Mouse (Mus musculus): ENCODE measurements around the gene Eya4. TPM values are rescaled to one million over a fixed set of nuclear protein-coding genes. Genes with fewer than 3 reads are reported as not detected.

Gene Eya4
- total and polyA plus RNA-seq, 2 experiments from 2014 or later = 0.48 to 0.95 TPM

DNA sequence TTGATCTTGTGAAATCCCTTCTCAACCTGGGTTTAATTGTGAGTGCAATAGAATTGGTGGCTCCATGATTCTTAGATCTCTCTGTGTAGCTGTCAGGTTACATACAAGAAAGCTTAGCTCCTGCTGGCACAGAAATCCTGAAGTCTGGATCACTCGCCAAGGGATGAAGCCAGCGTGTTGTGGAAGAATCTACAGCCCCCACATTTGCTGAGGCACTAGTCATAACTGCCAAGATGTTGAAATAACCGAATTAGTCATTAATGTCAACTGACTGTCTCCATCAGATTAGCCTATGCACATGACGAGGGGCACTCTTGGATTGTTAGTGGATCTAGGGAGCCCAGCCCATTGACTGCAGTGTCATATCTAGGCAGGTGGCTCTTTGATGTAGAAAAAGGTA is 146.7 kb downstream of the Eya4 start:
- WGBS = 31% methylated on average over 4 of the region's 4 CpGs
- Histone ChIP-seq H3K4me1 (ENCODE audit: insufficient read depth) (peaks cover 3% of the 10 kb centered on the region; the same call in 1 of the 2 replicates), H3K36me3 (ENCODE audit: insufficient read depth) (no peaks in the 10 kb centered on the region), H3K27me3 (ENCODE audit: insufficient read depth, low read length) (no peaks in the 10 kb centered on the region), H3K9ac (no peak overlapping the region), H3K4me3 (ENCODE audit: low read depth, low read length) (no peak overlapping the region), H3K27ac (ENCODE audit: low read depth, low read length) (no peak overlapping the region), H3K4me2 (ENCODE audit: low read depth) (no peak overlapping the region), H3K9me3 (ENCODE audit: low read length) (no peaks in the 10 kb centered on the region)
- ATAC-seq = peak; percentile 40; the same call in 1 of the 2 replicates
- no peak for DNase-seq
- no peak for TF ChIP-seq CTCF (IDR thresholded peaks at IDR 0.05; ENCODE audit: low read depth)

GRCm38 (mm10) chr10:23203144-23203838 is 147.3 kb downstream of the Eya4 start:
- Histone ChIP-seq H3K27ac (ENCODE audit: low read depth, low read length) (no peak overlapping the region), H3K9me3 (ENCODE audit: low read length) (no peaks in the 10 kb centered on the region), H3K4me2 (ENCODE audit: low read depth) (no peak overlapping the region), H3K4me3 (ENCODE audit: low read depth, low read length) (no peak overlapping the region), H3K9ac (no peak overlapping the region), H3K4me1 (ENCODE audit: insufficient read depth) (peaks cover 3% of the 10 kb centered on the region; the same call in 1 of the 2 replicates), H3K36me3 (ENCODE audit: insufficient read depth) (no peaks in the 10 kb centered on the region), H3K27me3 (ENCODE audit: insufficient read depth, low read length) (no peaks in the 10 kb centered on the region)
- DNase-seq (peak; percentile 43), ATAC-seq (peak; percentile 71)
- WGBS = 17% methylated on average over 10 of the region's 10 CpGs
- no peak for TF ChIP-seq CTCF (IDR thresholded peaks at IDR 0.05; ENCODE audit: low read depth)

DNA sequence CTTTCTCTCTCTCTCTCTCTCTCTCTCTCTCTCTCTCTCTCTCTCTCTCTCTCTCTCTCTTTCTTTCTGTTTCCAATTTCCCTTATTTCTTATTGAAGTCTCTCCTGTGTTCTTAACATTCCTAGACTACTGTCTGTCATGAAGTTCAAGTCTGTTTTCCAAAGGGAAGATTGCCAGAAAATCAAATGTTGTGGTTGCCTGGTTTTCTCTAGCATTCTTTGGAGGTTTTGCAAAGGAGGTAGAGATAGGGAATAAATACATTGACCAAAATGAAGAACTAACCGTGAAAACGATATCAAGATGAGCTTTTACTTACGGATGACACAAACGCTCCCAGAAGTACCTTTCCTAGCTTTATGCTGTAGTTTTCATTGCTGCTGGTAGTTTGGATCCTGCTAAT is 148.0 kb downstream of the Eya4 start:
- Histone ChIP-seq H3K9ac (no peak overlapping the region), H3K4me2 (ENCODE audit: low read depth) (no peak overlapping the region), H3K36me3 (ENCODE audit: insufficient read depth) (no peaks in the 10 kb centered on the region), H3K27me3 (ENCODE audit: insufficient read depth, low read length) (no peaks in the 10 kb centered on the region), H3K4me1 (ENCODE audit: insufficient read depth) (peaks cover 3% of the 10 kb centered on the region; the same call in 1 of the 2 replicates), H3K9me3 (ENCODE audit: low read length) (no peaks in the 10 kb centered on the region), H3K4me3 (ENCODE audit: low read depth, low read length) (no peak overlapping the region), H3K27ac (ENCODE audit: low read depth, low read length) (no peak overlapping the region)
- no peak for TF ChIP-seq CTCF (IDR thresholded peaks at IDR 0.05; ENCODE audit: low read depth)
- DNase-seq (no peak), ATAC-seq (no peak)
- WGBS = 94% methylated on average over 4 of the region's 4 CpGs

- TF ChIP-seq CTCF (IDR thresholded peaks at IDR 0.05; ENCODE audit: low read depth) = no peak
- H3K27ac ChIP-seq (ENCODE audit: low read depth, low read length) = no peak overlapping the region
- 80% methylated on average over 5 of the region's 5 CpGs for WGBS
These were observed 152.3 kb downstream of the Eya4 start for GRCm38 (mm10) chr10:23198251-23198650.

DNA sequence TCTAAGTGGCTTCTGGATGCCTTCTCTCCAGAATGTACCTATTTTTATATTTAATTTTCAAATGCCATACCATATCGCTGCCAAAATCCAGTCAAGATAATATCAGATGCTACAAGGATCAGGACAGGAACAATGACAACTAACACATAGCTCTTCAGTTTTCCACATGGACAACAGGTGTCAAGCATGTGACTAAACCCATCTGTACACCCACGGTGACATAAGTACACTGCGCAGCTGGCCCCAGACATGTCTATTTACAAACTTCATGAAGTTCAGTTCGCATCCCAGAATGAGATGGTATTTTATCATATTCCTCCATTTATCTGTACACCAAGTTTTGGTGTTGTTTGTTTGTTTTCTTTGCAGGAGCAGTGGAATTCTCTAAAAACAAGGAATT is 154.2 kb downstream of the Eya4 start:
- no peak for TF ChIP-seq CTCF (IDR thresholded peaks at IDR 0.05; ENCODE audit: low read depth)
- no peak overlapping the region for H3K4me2 ChIP-seq (ENCODE audit: low read depth)
- WGBS = 91% methylated on average over 4 of the region's 4 CpGs
- DNase-seq = no peak
- H3K36me3 ChIP-seq (ENCODE audit: insufficient read depth) = no peaks in the 10 kb centered on the region
- H3K9ac ChIP-seq = no peak overlapping the region
- H3K9me3 ChIP-seq (ENCODE audit: low read length) = no peaks in the 10 kb centered on the region
- H3K4me3 ChIP-seq (ENCODE audit: low read depth, low read length) = no peak overlapping the region
- no peaks in the 10 kb centered on the region for H3K27me3 ChIP-seq (ENCODE audit: insufficient read depth, low read length)
- no peaks in the 10 kb centered on the region for H3K4me1 ChIP-seq (ENCODE audit: insufficient read depth)
- H3K27ac ChIP-seq (ENCODE audit: low read depth, low read length) = no peak overlapping the region
- ATAC-seq = no peak

More at GRCm38 (mm10) chr10:23198251-23198650, 152.3 kb downstream of the Eya4 start:
- no peaks in the 10 kb centered on the region for H3K9me3 ChIP-seq (ENCODE audit: low read length)
- ATAC-seq = no peak
- no peak overlapping the region for H3K4me2 ChIP-seq (ENCODE audit: low read depth)
- H3K4me3 ChIP-seq (ENCODE audit: low read depth, low read length) = no peak overlapping the region
- H3K27me3 ChIP-seq (ENCODE audit: insufficient read depth, low read length) = no peaks in the 10 kb centered on the region
- no peak overlapping the region for H3K9ac ChIP-seq
- H3K36me3 ChIP-seq (ENCODE audit: insufficient read depth) = no peaks in the 10 kb centered on the region
- DNase-seq = no peak
- no peaks in the 10 kb centered on the region for H3K4me1 ChIP-seq (ENCODE audit: insufficient read depth)

GRCm38 (mm10) chr10:23195337-23195736 is 155.2 kb downstream of the Eya4 start:
- H3K4me2 ChIP-seq (ENCODE audit: low read depth) = no peak overlapping the region
- TF ChIP-seq CTCF (IDR thresholded peaks at IDR 0.05; ENCODE audit: low read depth) = no peak
- H3K4me1 ChIP-seq (ENCODE audit: insufficient read depth) = no peaks in the 10 kb centered on the region
- H3K9ac ChIP-seq = no peak overlapping the region
- no peak overlapping the region for H3K27ac ChIP-seq (ENCODE audit: low read depth, low read length)
- ATAC-seq (no peak; the same call in 1 of the 2 replicates), DNase-seq (no peak)
- H3K36me3 ChIP-seq (ENCODE audit: insufficient read depth) = no peaks in the 10 kb centered on the region
- no peak overlapping the region for H3K4me3 ChIP-seq (ENCODE audit: low read depth, low read length)
- H3K9me3 ChIP-seq (ENCODE audit: low read length) = no peaks in the 10 kb centered on the region
- H3K27me3 ChIP-seq (ENCODE audit: insufficient read depth, low read length) = no peaks in the 10 kb centered on the region
- WGBS = 25% methylated on average over 2 of the region's 2 CpGs

- WGBS = 88% methylated on average over 10 of the region's 10 CpGs
- no peak for TF ChIP-seq CTCF (IDR thresholded peaks at IDR 0.05; ENCODE audit: low read depth)
These were observed 160.8 kb downstream of the Eya4 start for GRCm38 (mm10) chr10:23189836-23190235.

More at GRCm38 (mm10) chr10:23189836-23190235, 160.8 kb downstream of the Eya4 start:
- Histone ChIP-seq H3K27me3 (ENCODE audit: insufficient read depth, low read length) (no peaks in the 10 kb centered on the region), H3K9ac (no peak overlapping the region), H3K27ac (ENCODE audit: low read depth, low read length) (no peak overlapping the region), H3K4me2 (ENCODE audit: low read depth) (no peak overlapping the region), H3K36me3 (ENCODE audit: insufficient read depth) (no peaks in the 10 kb centered on the region), H3K4me3 (ENCODE audit: low read depth, low read length) (no peak overlapping the region), H3K4me1 (ENCODE audit: insufficient read depth) (no peaks in the 10 kb centered on the region), H3K9me3 (ENCODE audit: low read length) (no peaks in the 10 kb centered on the region)
- DNase-seq (no peak), ATAC-seq (no peak)

All from forebrain, postnatal 0 days (tissue).